Mouse (Mus musculus) myocyte (in vitro differentiated cells): ENCODE measurements at regions not wholly inside any gene's neighbourhood (a gene's known extent, or its start where the extent isn't known, plus 50 kb on each side); places are given as distances from the start of the nearest gene placed in this dataset.

Experiments used
- H3K27me3 ChIP-seq: one replicate; pipeline ENCODE4 v1.6.1; 2011; ENCODE audit not compliant: control insufficient read depth, insufficient read depth, insufficient read length
- H3K36me3 ChIP-seq: one replicate; pipeline ENCODE4 v1.6.1; 2011; ENCODE audit not compliant: control insufficient read depth, insufficient read depth
- H3K4me2 ChIP-seq: one replicate; pipeline ENCODE4 v1.6.1; 2011; ENCODE audit warnings: low read depth, control low read depth
- H3K4me3 ChIP-seq: one replicate; pipeline ENCODE4 v1.5.1; 2011; ENCODE audit warnings: mild to moderate bottlenecking, control low read depth, moderate library complexity
- H3K79me2 ChIP-seq: one replicate; pipeline ENCODE4 v1.6.1; 2011; ENCODE audit not compliant: control insufficient read depth, insufficient read depth
- H3ac ChIP-seq: one replicate; pipeline ENCODE4 v1.6.1; 2011; ENCODE audit not compliant: control insufficient read depth, insufficient read length
- CEBPB ChIP-seq: IDR thresholded peaks from 2 replicates; pipeline ENCODE4 v1.6.1; 2011; ENCODE audit warnings: mild to moderate bottlenecking, moderate library complexity; ENCODE audit not compliant: poor library complexity, insufficient read depth, severe bottlenecking
- E2F4 ChIP-seq: IDR thresholded peaks from one replicate; pipeline ENCODE4 v1.6.1; 2011; ENCODE audit warnings: mild to moderate bottlenecking, control low read depth, moderate library complexity; ENCODE audit not compliant: insufficient read depth
- MAX ChIP-seq: IDR thresholded peaks from one replicate; pipeline ENCODE4 v1.6.1; 2011; ENCODE audit warnings: low read depth, mild to moderate bottlenecking, control low read depth
- MYOD1 ChIP-seq, 3 experiments: IDR thresholded peaks; one replicate each; pipeline ENCODE4 v1.6.1; 2011; ENCODE audit warnings: control low read depth in 2 of 3, low read depth in 2 of 3, mild to moderate bottlenecking in 2 of 3, moderate library complexity in 1 of 3; ENCODE audit not compliant: insufficient read length in 2 of 3, control insufficient read depth in 1 of 3
- MYOG ChIP-seq, 3 experiments: IDR thresholded peaks; one replicate each; pipeline ENCODE4 v1.6.1; 2011; ENCODE audit warnings: control low read depth in 2 of 3, low read depth in 2 of 3, mild to moderate bottlenecking in 2 of 3; ENCODE audit not compliant: insufficient read length in 2 of 3, control insufficient read depth in 1 of 3, insufficient read depth in 1 of 3
- POLR2A ChIP-seq: IDR thresholded peaks from one replicate; pipeline ENCODE4 v1.6.1; 2011; ENCODE audit warnings: low read depth, mild to moderate bottlenecking, control low read depth, moderate library complexity; ENCODE audit not compliant: insufficient read length
- POLR2AphosphoS2 ChIP-seq: IDR thresholded peaks from one replicate; pipeline ENCODE4 v1.6.1; 2011; ENCODE audit warnings: low read depth, control low read depth; ENCODE audit not compliant: insufficient read length
- REST ChIP-seq: IDR thresholded peaks from one replicate; pipeline ENCODE4 v1.6.1; 2011; ENCODE audit warnings: mild to moderate bottlenecking, control low read depth, moderate library complexity; ENCODE audit not compliant: insufficient read depth, insufficient read length
- SRF ChIP-seq: IDR thresholded peaks from one replicate; pipeline ENCODE4 v1.6.1; 2011; ENCODE audit warnings: low read depth; ENCODE audit not compliant: control insufficient read depth, insufficient read length
- TCF12 ChIP-seq: IDR thresholded peaks from one replicate; pipeline ENCODE4 v1.6.1; 2011; ENCODE audit warnings: mild to moderate bottlenecking, control low read depth; ENCODE audit not compliant: poor library complexity, insufficient read depth, severe bottlenecking
- TCF3 ChIP-seq: IDR thresholded peaks from one replicate; pipeline ENCODE4 v1.6.1; 2011; ENCODE audit warnings: low read depth, control low read depth; ENCODE audit not compliant: insufficient read length
- USF1 ChIP-seq: IDR thresholded peaks from one replicate; pipeline ENCODE4 v1.6.1; 2011; ENCODE audit warnings: low read depth, mild to moderate bottlenecking, control low read depth, moderate library complexity

- Histone ChIP-seq H3K4me2 (no peak overlapping the region), H3K79me2 (no peaks in the 10 kb centered on the region), H3K36me3 (no peaks in the 10 kb centered on the region), H3K4me3 (no peak overlapping the region), H3ac (no peak overlapping the region), H3K27me3 (no peaks in the 10 kb centered on the region)
- TF ChIP-seq CEBPB (no peak), REST (no peak), E2F4 (no peak), POLR2A (no peak), TCF12 (no peak), USF1 (no peak), SRF (no peak), POLR2AphosphoS2 (no peak), MYOD1 (IDR thresholded peaks at IDR 0.05; ENCODE audit: control insufficient read depth in 1 of 3, insufficient read length in 2 of 3, low read depth in 2 of 3) (no peak), TCF3 (no peak), MAX (no peak), MYOG (IDR thresholded peaks at IDR 0.05; ENCODE audit: control insufficient read depth in 1 of 3, insufficient read depth in 1 of 3, insufficient read length in 2 of 3, low read depth in 2 of 3) (no peak)
These were observed 113.3 kb upstream of the Pkdcc start for GRCm38 (mm10) chr17:83101756-83102155.

- Histone ChIP-seq H3K4me3 (no peak overlapping the region), H3K4me2 (no peak overlapping the region), H3K36me3 (no peaks in the 10 kb centered on the region), H3K79me2 (no peaks in the 10 kb centered on the region), H3K27me3 (no peaks in the 10 kb centered on the region), H3ac (no peak overlapping the region)
- TF ChIP-seq TCF12 (no peak), USF1 (no peak), REST (no peak), POLR2A (no peak), TCF3 (no peak), SRF (no peak)
These were observed 112.2 kb upstream of the Pkdcc start for GRCm38 (mm10) chr17:83102675-83103412.

DNA sequence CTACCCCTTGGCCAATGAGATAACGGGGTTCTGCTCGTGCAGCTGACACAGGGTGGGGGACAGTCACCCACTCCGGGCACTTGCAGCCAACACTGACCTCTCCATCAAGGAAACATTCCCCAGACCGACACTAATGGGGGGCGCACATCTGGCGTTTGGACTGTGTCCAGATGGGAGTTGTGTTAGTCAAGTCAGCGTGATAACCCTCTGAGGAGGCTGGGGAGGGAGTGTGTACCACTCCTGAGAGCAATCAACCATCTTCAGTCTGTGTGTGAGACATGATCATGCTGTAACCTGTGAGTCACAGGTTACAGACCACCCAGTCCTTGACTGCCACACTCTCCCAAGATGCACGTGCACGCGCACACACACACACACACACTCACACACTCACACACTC is 106.9 kb upstream of the Pkdcc start:
- H3ac ChIP-seq, result no peak overlapping the region
- no peak overlapping the region for H3K4me3 ChIP-seq
- H3K79me2 ChIP-seq, result no peaks in the 10 kb centered on the region
- TF ChIP-seq REST (no peak), USF1 (no peak), POLR2AphosphoS2 (no peak), POLR2A (no peak), MYOG (IDR thresholded peaks at IDR 0.05; ENCODE audit: control insufficient read depth in 1 of 3, insufficient read depth in 1 of 3, insufficient read length in 2 of 3, low read depth in 2 of 3) (no peak), TCF3 (no peak), MAX (no peak), E2F4 (no peak), MYOD1 (IDR thresholded peaks at IDR 0.05; ENCODE audit: control insufficient read depth in 1 of 3, insufficient read length in 2 of 3, low read depth in 2 of 3) (no peak), CEBPB (no peak), TCF12 (no peak), SRF (no peak)
- no peaks in the 10 kb centered on the region for H3K36me3 ChIP-seq
- H3K4me2 ChIP-seq, result no peak overlapping the region
- no peaks in the 10 kb centered on the region for H3K27me3 ChIP-seq

DNA sequence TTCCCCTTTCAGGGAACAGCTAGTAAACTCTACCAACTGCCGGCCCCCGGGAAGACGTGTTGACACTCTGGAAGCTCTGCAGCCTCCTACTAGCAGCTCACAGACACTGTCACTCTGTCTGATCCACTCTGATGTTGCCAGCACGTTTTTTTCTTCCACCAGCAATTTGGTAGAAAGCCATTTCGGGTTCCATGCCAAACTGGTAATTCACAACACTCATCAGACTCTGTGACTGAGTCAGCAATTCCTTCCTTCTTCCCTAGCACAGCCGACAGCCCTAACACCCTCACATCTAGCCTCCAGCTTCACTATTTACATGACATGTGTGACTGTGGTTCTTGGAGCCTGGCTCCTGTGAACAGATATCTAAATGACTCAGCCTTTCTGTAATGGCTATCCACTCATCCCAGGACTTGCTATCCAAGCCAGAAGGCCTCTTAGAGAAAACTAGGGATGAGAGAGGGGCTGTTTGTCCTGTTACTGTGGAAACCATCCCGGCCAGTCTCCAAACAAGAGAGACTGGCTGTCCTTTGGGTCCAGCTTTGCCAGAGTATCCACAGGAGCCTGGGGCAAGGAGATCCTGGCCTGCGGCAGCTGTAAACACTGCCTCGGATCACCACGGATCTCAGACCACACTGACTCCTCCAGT is 105.2 kb upstream of the Pkdcc start:
- no peaks in the 10 kb centered on the region for H3K27me3 ChIP-seq
- H3ac ChIP-seq, result no peak overlapping the region
- peak overlapping the region; percentile 18 for H3K4me2 ChIP-seq
- no peaks in the 10 kb centered on the region for H3K79me2 ChIP-seq
- no peak for TF ChIP-seq MYOD1 (IDR thresholded peaks at IDR 0.05; ENCODE audit: control insufficient read depth in 1 of 3, insufficient read length in 2 of 3, low read depth in 2 of 3)
- TF ChIP-seq MYOG (IDR thresholded peaks at IDR 0.05; ENCODE audit: control insufficient read depth in 1 of 3, insufficient read depth in 1 of 3, insufficient read length in 2 of 3, low read depth in 2 of 3), result no peak
- no peak for TF ChIP-seq CEBPB
- TF ChIP-seq TCF12, result no peak
- no peak for TF ChIP-seq TCF3
- no peak for TF ChIP-seq E2F4
- TF ChIP-seq USF1, result no peak
- TF ChIP-seq REST, result no peak
- TF ChIP-seq POLR2A, result no peak
- no peak for TF ChIP-seq SRF
- TF ChIP-seq MAX, result no peak
- TF ChIP-seq POLR2AphosphoS2, result no peak
- no peak overlapping the region for H3K4me3 ChIP-seq
- H3K36me3 ChIP-seq, result no peaks in the 10 kb centered on the region
